Mouse (Mus musculus) MEL (cell line): ENCODE data around the gene Cabp2.

Experiments used
- CTCF ChIP-seq, 3 experiments: IDR thresholded peaks in 2 of 3; conservative IDR thresholded peaks in 1 of 3; 2 replicates each; pipeline ENCODE4 v1.5.1; 2011 to 2012; ENCODE audit warnings: low read length in 3 of 3, low read depth in 2 of 3, mild to moderate bottlenecking in 2 of 3, improper control_type of control experiment in 1 of 3, inconsistent platforms in 1 of 3, mixed read lengths in 1 of 3, moderate library complexity in 1 of 3; ENCODE audit not compliant: control insufficient read depth in 1 of 3, insufficient read depth in 1 of 3, poor library complexity in 1 of 3, severe bottlenecking in 1 of 3
- E2F4 ChIP-seq: IDR thresholded peaks from 2 replicates; pipeline ENCODE4 v1.6.1; 2011; ENCODE audit warnings: low read depth, low read length, improper control_type of control experiment, borderline replicate concordance
- EP300 ChIP-seq, 2 experiments: IDR thresholded peaks; 2 replicates each; pipeline ENCODE4 v1.6.1; 2011; ENCODE audit warnings: improper control_type of control experiment in 2 of 2, low read length in 2 of 2, low read depth in 1 of 2, mild to moderate bottlenecking in 1 of 2
- HCFC1 ChIP-seq: IDR thresholded peaks from 2 replicates; pipeline ENCODE4 v1.6.1; 2012; ENCODE audit warnings: low read depth, mild to moderate bottlenecking, inconsistent platforms, low read length, improper control_type of control experiment, moderate library complexity
- JUND ChIP-seq: IDR thresholded peaks from 2 replicates; pipeline ENCODE4 v1.6.1; 2011; ENCODE audit warnings: low read depth, mild to moderate bottlenecking, improper control_type of control experiment, low read length
- KAT2A ChIP-seq: conservative IDR thresholded peaks from 2 replicates; pipeline ENCODE4 v1.6.1; 2012; ENCODE audit warnings: low read depth, low read length, improper control_type of control experiment, inconsistent platforms
- MAZ ChIP-seq: IDR thresholded peaks from 2 replicates; pipeline ENCODE4 v1.6.1; 2012; ENCODE audit warnings: low read depth, mild to moderate bottlenecking, inconsistent platforms, low read length, improper control_type of control experiment
- MXI1 ChIP-seq: IDR thresholded peaks from 2 replicates; pipeline ENCODE4 v1.6.1; 2011; ENCODE audit warnings: mild to moderate bottlenecking, low read depth, low read length, improper control_type of control experiment
- POLR2A ChIP-seq, 2 experiments: IDR thresholded peaks; 2 replicates each; pipeline ENCODE4 v1.6.1; 2011 to 2012; ENCODE audit warnings: low read length in 2 of 2, mild to moderate bottlenecking in 2 of 2, control low read depth in 1 of 2, improper control_type of control experiment in 1 of 2, low read depth in 1 of 2, moderate library complexity in 1 of 2; ENCODE audit not compliant: control insufficient read depth in 1 of 2, insufficient read depth in 1 of 2, poor library complexity in 1 of 2
- SIN3A ChIP-seq: IDR thresholded peaks from 2 replicates; pipeline ENCODE4 v1.6.1; 2012; ENCODE audit warnings: low read length, improper control_type of control experiment, inconsistent platforms
- USF1 ChIP-seq: IDR thresholded peaks from 2 replicates; pipeline ENCODE4 v1.6.1; 2014; ENCODE audit warnings: low read depth, mild to moderate bottlenecking, inconsistent platforms, low read length, improper control_type of control experiment, moderate library complexity
- USF2 ChIP-seq, 2 experiments: IDR thresholded peaks; 2 replicates each; pipeline ENCODE4 v1.6.1; 2011 to 2012; ENCODE audit warnings: improper control_type of control experiment in 2 of 2, low read length in 2 of 2, borderline replicate concordance in 1 of 2, inconsistent platforms in 1 of 2, low read depth in 1 of 2, mild to moderate bottlenecking in 1 of 2; ENCODE audit not compliant: insufficient read depth in 1 of 2
- ZC3H11A ChIP-seq: IDR thresholded peaks from 2 replicates; pipeline ENCODE4 v1.6.1; 2012; ENCODE audit warnings: low read depth, mild to moderate bottlenecking, inconsistent platforms, low read length, improper control_type of control experiment
- ZNF384 ChIP-seq: IDR thresholded peaks from 2 replicates; pipeline ENCODE4 v1.6.1; 2012; ENCODE audit warnings: low read depth, mild to moderate bottlenecking, inconsistent platforms, low read length, improper control_type of control experiment

DNA sequence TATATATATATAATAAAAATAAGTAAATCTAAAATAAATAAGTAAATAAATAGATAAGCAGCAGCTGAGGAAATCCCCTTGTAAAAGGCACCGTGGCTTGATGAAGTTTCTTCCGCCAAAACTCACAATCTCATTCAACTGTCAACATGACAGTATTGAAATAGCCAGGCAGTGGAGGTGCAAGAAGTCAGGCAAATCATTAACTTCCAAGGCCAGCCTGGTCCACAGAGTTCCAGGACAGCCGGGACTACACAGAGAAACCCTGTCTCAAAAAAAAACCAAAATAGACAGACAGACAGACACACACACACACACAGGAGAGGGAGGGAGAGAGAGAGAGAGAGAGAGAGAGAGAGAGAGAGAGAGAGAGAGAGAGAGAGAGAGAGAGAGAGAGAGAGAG lies 48.1 kb upstream of the Cabp2 start:
- TF ChIP-seq HCFC1 (no peak), CTCF (IDR thresholded peaks at IDR 0.05 in 2 of 3, conservative IDR thresholded peaks at IDR 0.05 in 1 of 3; ENCODE audit: control insufficient read depth in 1 of 3, insufficient read depth in 1 of 3, low read depth in 2 of 3, low read length in 3 of 3, poor library complexity in 1 of 3, severe bottlenecking in 1 of 3) (no peak), POLR2A (IDR thresholded peaks at IDR 0.05; ENCODE audit: control insufficient read depth in 1 of 2, insufficient read depth in 1 of 2, low read depth in 1 of 2, low read length in 2 of 2, poor library complexity in 1 of 2) (no peak), JUND (no peak), EP300 (IDR thresholded peaks at IDR 0.05; ENCODE audit: low read depth in 1 of 2, low read length in 2 of 2) (no peak), MXI1 (no peak), USF2 (IDR thresholded peaks at IDR 0.05; ENCODE audit: borderline replicate concordance in 1 of 2, insufficient read depth in 1 of 2, low read depth in 1 of 2, low read length in 2 of 2) (no peak), ZNF384 (no peak), E2F4 (no peak), MAZ (no peak), KAT2A (no peak), SIN3A (no peak), ZC3H11A (no peak), USF1 (no peak)
